Mouse (Mus musculus): Measurements from ENCODE around the gene H2-Eb1. TPM values are rescaled to one million over a fixed set of nuclear protein-coding genes. Genes with fewer than 3 reads are reported as not detected.

Gene H2-Eb1
- total and polyA plus RNA-seq, 3 experiments, result 59.2 to 144 (median 67.3) TPM

- DNase-seq, result no peak
These were observed 11.0 kb downstream of the H2-Eb1 start for GRCm38 (mm10) chr17:34316697-34317096.

GRCm38 (mm10) chr17:34317275-34317674 lies 11.6 kb downstream of the H2-Eb1 start:
- no peak for DNase-seq

- no peak for DNase-seq
These were observed 19.8 kb downstream of the H2-Eb1 start, which contains the start of gene H2-Eb2 for GRCm38 (mm10) chr17:34325436-34325835. Gene H2-Eb2 (plus strand): TSS chr17:34325665.

GRCm38 (mm10) chr17:34326373-34326772 lies 20.7 kb downstream of the H2-Eb1 start:
- DNase-seq, result no peak

- no peak for DNase-seq
These were observed 24.1 kb downstream of the H2-Eb1 start for GRCm38 (mm10) chr17:34329807-34330206.

GRCm38 (mm10) chr17:34331200-34331599 lies 25.5 kb downstream of the H2-Eb1 start:
- DNase-seq, result no peak

GRCm38 (mm10) chr17:34340619-34341402 lies 35.1 kb downstream of the H2-Eb1 start:
- peak; percentile 10 for DNase-seq

GRCm38 (mm10) chr17:34344882-34345281 lies 39.2 kb downstream of the H2-Eb1 start:
- DNase-seq, result no peak

GRCm38 (mm10) chr17:34345486-34345885 lies 39.8 kb downstream of the H2-Eb1 start:
- DNase-seq, result no peak

- DNase-seq, result no peak
These were observed 40.4 kb downstream of the H2-Eb1 start for GRCm38 (mm10) chr17:34346041-34346440.

- peak; percentile 31 for DNase-seq
These were observed 42.1 kb downstream of the H2-Eb1 start for GRCm38 (mm10) chr17:34347606-34348308.

GRCm38 (mm10) chr17:34349429-34349828 lies 43.8 kb downstream of the H2-Eb1 start:
- DNase-seq, result peak; percentile 60

GRCm38 (mm10) chr17:34354539-34354938 lies 48.9 kb downstream of the H2-Eb1 start, which contains the start of gene Btnl2:
Gene Btnl2 (plus strand): TSS chr17:34354822.
- no peak for DNase-seq

- no peak for DNase-seq
These were observed 49.3 kb downstream of the H2-Eb1 start for GRCm38 (mm10) chr17:34354940-34355339.

GRCm38 (mm10) chr17:34362954-34363546 lies 57.4 kb downstream of the H2-Eb1 start:
- no peak for DNase-seq

- DNase-seq, result no peak
These were observed 58.1 kb downstream of the H2-Eb1 start for GRCm38 (mm10) chr17:34363676-34364310.

- no peak for DNase-seq
These were observed 59.4 kb downstream of the H2-Eb1 start for GRCm38 (mm10) chr17:34365031-34365430.

Other genes with a start within 250 kb of the H2-Eb1 start
- under 1 TPM in 1 of 2 experiments, not detected in 1; 0.62 TPM for gene H2-Oa, start 213.5 kb upstream of the H2-Eb1 start, total RNA-seq (2021)
- 1.9 TPM in 2 replicates for gene H2-Oa, start 213.5 kb upstream of the H2-Eb1 start, polyA plus RNA-seq (2012; rRNA removed)
- 10 to 100 TPM; 14.4 to 18.9 TPM for gene H2-DMa, start 186.3 kb upstream of the H2-Eb1 start, total RNA-seq (2021)
- gene H2-DMa, start 186.3 kb upstream of the H2-Eb1 start, polyA plus RNA-seq (2012; rRNA removed), result 24.2 and 27.4 TPM in 2 replicates
- gene Brd2, start 183.2 kb upstream of the H2-Eb1 start, total RNA-seq (2021), result 100 to 1,000 TPM; 173 to 286 TPM
- 103 and 104 TPM in 2 replicates for gene Brd2, start 183.2 kb upstream of the H2-Eb1 start, polyA plus RNA-seq (2012; rRNA removed)
- 1 to 10 TPM; 2.0 to 3.4 TPM for gene H2-DMb2, start 162.6 kb upstream of the H2-Eb1 start, total RNA-seq (2021)
- 1.3 and 2.3 TPM in 2 replicates for gene H2-DMb2, start 162.6 kb upstream of the H2-Eb1 start, polyA plus RNA-seq (2012; rRNA removed)
- 10 to 100 TPM in 1 of 2 experiments, 1 to 10 TPM in 1; 6.4 to 12.3 TPM for gene H2-DMb1, start 152.8 kb upstream of the H2-Eb1 start, total RNA-seq (2021)
- gene H2-DMb1, start 152.8 kb upstream of the H2-Eb1 start, polyA plus RNA-seq (2012; rRNA removed), result 32.6 and 33.3 TPM in 2 replicates
- gene Tap1, start 118.3 kb upstream of the H2-Eb1 start, total RNA-seq (2021), result 10 to 100 TPM; 15.4 to 19.1 TPM
- gene Tap1, start 118.3 kb upstream of the H2-Eb1 start, polyA plus RNA-seq (2012; rRNA removed), result 44.5 and 44.9 TPM in 2 replicates
- 10 to 100 TPM; 12.1 to 20.6 TPM for gene Psmb9, start 118.1 kb upstream of the H2-Eb1 start, total RNA-seq (2021)
- 45.1 and 54.8 TPM in 2 replicates for gene Psmb9, start 118.1 kb upstream of the H2-Eb1 start, polyA plus RNA-seq (2012; rRNA removed)
- 10 to 100 TPM; 21.8 to 41.4 TPM for gene Psmb8, start 108.1 kb upstream of the H2-Eb1 start, total RNA-seq (2021)
- gene Psmb8, start 108.1 kb upstream of the H2-Eb1 start, polyA plus RNA-seq (2012; rRNA removed), result 49.6 and 68.0 TPM in 2 replicates
- 10 to 100 TPM; 43.6 to 55.6 TPM for gene Tap2, start 102.3 kb upstream of the H2-Eb1 start, total RNA-seq (2021)
- gene Tap2, start 102.3 kb upstream of the H2-Eb1 start, polyA plus RNA-seq (2012; rRNA removed), result 61.0 and 64.1 TPM in 2 replicates
- gene H2-Ob, start 67.0 kb upstream of the H2-Eb1 start, total RNA-seq (2021), result 1 to 10 TPM in 1 of 2 experiments, under 1 TPM in 1; 0.49 to 1.3 TPM
- gene H2-Ob, start 67.0 kb upstream of the H2-Eb1 start, polyA plus RNA-seq (2012; rRNA removed), result 0.91 TPM in 2 replicates
- gene H2-Ab1, start 48.2 kb upstream of the H2-Eb1 start, total RNA-seq (2021), result 10 to 100 TPM; 78.4 to 97.1 TPM
- gene H2-Ab1, start 48.2 kb upstream of the H2-Eb1 start, polyA plus RNA-seq (2012; rRNA removed), result 364 and 513 TPM in 2 replicates
- gene H2-Aa, start 18.0 kb upstream of the H2-Eb1 start, total RNA-seq (2021), result 100 to 1,000 TPM in 1 of 2 experiments, 10 to 100 TPM in 1; 85.9 to 137 TPM
- gene H2-Aa, start 18.0 kb upstream of the H2-Eb1 start, polyA plus RNA-seq (2012; rRNA removed), result 134 and 150 TPM in 2 replicates
- not detected for gene H2-Eb2, start 19.8 kb downstream of the H2-Eb1 start, total RNA-seq (2021)
- 0.03 TPM in 1 of 2 replicates, not detected in the other for gene H2-Eb2, start 19.8 kb downstream of the H2-Eb1 start, polyA plus RNA-seq (2012; rRNA removed)
- gene Btnl2, start 49.0 kb downstream of the H2-Eb1 start, total RNA-seq (2021), result under 1 TPM; 0.40 to 0.73 TPM
- gene Btnl2, start 49.0 kb downstream of the H2-Eb1 start, polyA plus RNA-seq (2012; rRNA removed), result 0.04 and 0.16 TPM in 2 replicates
- not detected for gene Btnl1, start 71.3 kb downstream of the H2-Eb1 start, total RNA-seq (2021)
- gene Btnl1, start 71.3 kb downstream of the H2-Eb1 start, polyA plus RNA-seq (2012; rRNA removed), result not detected in 2 replicates
- gene BC051142, start 93.0 kb downstream of the H2-Eb1 start, total RNA-seq (2021), result 1 to 10 TPM; 2.1 to 2.5 TPM
- gene BC051142, start 93.0 kb downstream of the H2-Eb1 start, polyA plus RNA-seq (2012; rRNA removed), result 0.74 and 1.1 TPM in 2 replicates
- gene Btnl4, start 171.5 kb downstream of the H2-Eb1 start, total RNA-seq (2021), result not detected
- 0.06 TPM in 2 replicates for gene Btnl4, start 171.5 kb downstream of the H2-Eb1 start, polyA plus RNA-seq (2012; rRNA removed)
- not detected for gene Btnl6, start 211.5 kb downstream of the H2-Eb1 start, total RNA-seq (2021)
- gene Btnl6, start 211.5 kb downstream of the H2-Eb1 start, polyA plus RNA-seq (2012; rRNA removed), result not detected in 2 replicates

Data from adrenal gland, adult 2 months (tissue).